Mouse (Mus musculus) embryonic facial prominence, embryonic 15.5 days (tissue): ENCODE data around the gene Hbb-y. TPM values are rescaled to one million over a fixed set of nuclear protein-coding genes. Genes with fewer than 3 reads are reported as not detected.
"Not testable (repeated sequence)": the region's sequence is repeated elsewhere in the genome, so short reads cannot be mapped to it uniquely, and the experiment has no call there.

Experiments
- ATAC-seq: fragments of 200-750 bp; cut with Nextera tagmentation; 2 replicates; pipeline ENCODE4 v1.8.0; 2017; ENCODE audit warnings: low read depth, moderate TSS enrichment; ENCODE audit not compliant: insufficient number of reproducible peaks, low FRiP score, low TSS enrichment
- H3K27ac ChIP-seq: fragments of 300-500 bp; sonication (generic); replicated peaks from 2 replicates; pipeline ENCODE4 v1.5.1; 2015; ENCODE audit warnings: mild to moderate bottlenecking, inconsistent platforms
- H3K27me3 ChIP-seq: fragments of 300-500 bp; sonication (generic); 2 replicates; pipeline ENCODE4 v1.6.1; 2015; ENCODE audit warnings: inconsistent platforms
- H3K36me3 ChIP-seq: fragments of 300-500 bp; sonication (generic); 2 replicates; pipeline ENCODE4 v1.6.1; 2015; ENCODE audit warnings: mild to moderate bottlenecking, inconsistent platforms
- H3K4me1 ChIP-seq: fragments of 300-500 bp; sonication (generic); 2 replicates; pipeline ENCODE4 v1.6.1; 2015; ENCODE audit warnings: inconsistent platforms
- H3K4me2 ChIP-seq: fragments of 300-500 bp; sonication (generic); replicated peaks from 2 replicates; pipeline ENCODE4 v1.6.1; 2015; ENCODE audit warnings: mild to moderate bottlenecking, inconsistent platforms
- H3K4me3 ChIP-seq: fragments of 300-500 bp; sonication (generic); replicated peaks from 2 replicates; pipeline ENCODE4 v1.5.1; 2015; ENCODE audit warnings: mild to moderate bottlenecking, inconsistent platforms
- H3K9ac ChIP-seq: fragments of 300-500 bp; sonication (generic); 2 replicates; pipeline ENCODE4 v1.6.1; 2015; ENCODE audit warnings: inconsistent platforms
- H3K9me3 ChIP-seq: fragments of 300-500 bp; sonication (generic); replicated peaks from 2 replicates; pipeline ENCODE4 v1.6.1; 2016; ENCODE audit warnings: inconsistent platforms
- WGBS: fragments of 180-500 bp; shearing (Covaris S2); methylation state at CpG from one replicate; pipeline ENCODE4 v1.1.7; 2015; 5-methylcytosine and 5-hydroxymethylcytosine counted together
- polyA plus RNA-seq: library from polyadenylated mRNA; unstranded; fragments of >200 nt; fragmentation: Nextera tagmentation; extraction: Ambion mirVana; gene quantifications from 2 replicates; pipeline ENCODE4 v1.2.1, GENCODE M21; 2015

The Hbb-y gene
- polyA plus RNA-seq, 1 experiment from 2014 or later = 441 TPM

DNA sequence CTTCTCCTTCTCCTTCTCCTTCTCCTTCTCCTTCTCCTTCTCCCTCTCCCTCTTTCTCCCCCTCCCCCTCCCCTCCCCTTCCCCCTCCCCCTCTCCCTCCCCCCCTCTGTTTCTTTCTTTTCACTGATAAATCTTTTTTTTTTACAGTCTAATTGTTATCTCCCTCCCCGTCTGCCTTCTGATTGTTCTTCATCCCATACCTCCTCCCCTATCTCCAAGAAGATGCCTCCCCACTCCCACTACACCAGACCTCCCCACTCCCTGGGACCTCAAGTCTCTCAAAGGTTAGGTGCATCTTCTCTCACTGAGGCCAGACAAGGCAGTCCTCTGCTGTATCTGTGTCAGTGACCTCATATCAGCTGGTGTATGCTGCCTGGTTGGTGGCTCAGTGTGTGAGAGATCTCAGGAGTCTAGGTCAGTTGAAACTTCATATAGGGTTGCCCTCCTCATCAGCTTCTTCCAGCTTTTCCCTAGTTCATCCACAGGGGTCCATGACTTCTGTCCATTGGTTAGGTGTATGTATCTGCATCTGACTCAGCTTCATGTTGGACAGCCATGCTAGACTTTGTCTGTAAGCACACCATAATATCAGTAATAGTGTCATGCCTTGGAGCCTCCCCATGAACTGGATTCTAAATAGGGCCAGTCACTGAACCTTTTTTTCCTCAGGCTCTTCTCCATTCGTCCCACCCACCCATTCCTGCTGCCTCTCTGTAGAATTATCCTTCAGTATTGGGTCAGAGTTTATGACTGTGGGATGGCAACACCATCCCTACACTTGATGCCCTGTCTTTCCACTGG lies 8.3 kb downstream of the Hbb-y start:
- Histone ChIP-seq H3K27me3 (no peaks in the 10 kb centered on the region), H3K9me3 (no peaks in the 10 kb centered on the region), H3K36me3 (no peaks in the 10 kb centered on the region), H3K4me1 (no peaks in the 10 kb centered on the region), H3K4me2 (no peak overlapping the region), H3K27ac (no peak overlapping the region), H3K4me3 (no peak overlapping the region), H3K9ac (no peak overlapping the region)
- ATAC-seq = no peak
- WGBS = 45% methylated on average over 2 of the region's 2 CpGs

GRCm38 (mm10) chr7:103843034-103843433 lies 10.0 kb downstream of the Hbb-y start, which contains the start of gene Hbb-bh1:
TSS of gene Hbb-bh1 (minus strand) at chr7:103843164.
- WGBS = 75% methylated on average over 2 of the region's 2 CpGs
- no peaks in the 10 kb centered on the region for H3K36me3 ChIP-seq
- no peak within 1 kb of the TSS for H3K4me3 ChIP-seq
- H3K9ac ChIP-seq = no peak within 1 kb of the TSS
- ATAC-seq = no peak
- no peak within 1 kb of the TSS for H3K27ac ChIP-seq
- no peak within 1 kb of the TSS for H3K4me2 ChIP-seq
- H3K4me1 ChIP-seq = no peaks in the 10 kb centered on the region
- H3K27me3 ChIP-seq = no peaks in the 10 kb centered on the region
- H3K9me3 ChIP-seq = no peaks in the 10 kb centered on the region

GRCm38 (mm10) chr7:103840268-103840667 lies 12.7 kb downstream of the Hbb-y start, which contains the start of gene Hbb-bh2:
TSS of gene Hbb-bh2 (minus strand) at chr7:103840520.
- WGBS = 65% methylated on average over 3 of the region's 3 CpGs
- H3K4me3 ChIP-seq = no peak within 1 kb of the TSS
- no peaks in the 10 kb centered on the region for H3K9me3 ChIP-seq
- H3K4me2 ChIP-seq = no peak within 1 kb of the TSS
- H3K27ac ChIP-seq = no peak within 1 kb of the TSS
- no peak for ATAC-seq
- H3K27me3 ChIP-seq = no peaks in the 10 kb centered on the region
- H3K36me3 ChIP-seq = no peaks in the 10 kb centered on the region
- H3K4me1 ChIP-seq = no peaks in the 10 kb centered on the region
- H3K9ac ChIP-seq = no peak within 1 kb of the TSS

DNA sequence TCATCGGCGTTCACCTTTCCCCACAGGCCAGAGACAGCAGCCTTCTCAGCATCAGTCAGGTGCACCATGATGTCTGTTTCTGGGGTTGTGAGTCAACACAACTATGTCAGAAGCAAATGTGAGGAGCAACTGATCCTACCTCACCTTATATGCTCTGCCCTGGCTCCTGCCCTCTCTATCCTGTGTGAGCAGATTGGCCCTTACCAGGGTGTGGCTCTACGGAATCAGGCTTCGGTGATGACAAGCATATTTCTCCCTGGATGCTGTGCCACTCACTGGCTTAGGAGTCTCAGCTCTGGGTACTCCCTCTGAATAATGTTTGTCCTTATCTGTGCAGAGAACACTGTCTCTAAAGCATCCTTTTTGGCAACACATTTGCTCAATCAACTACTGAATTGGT lies 25.2 kb downstream of the Hbb-y start, which contains the start of gene Hbb-bs:
Hbb-bs (minus strand) TSS at position 289 of the 400 bp plus-strand sequence.
- H3K36me3 ChIP-seq = no peaks in the 10 kb centered on the region
- H3K9ac ChIP-seq = no peak within 1 kb of the TSS
- no peaks in the 10 kb centered on the region for H3K4me1 ChIP-seq
- no peak for ATAC-seq
- H3K27me3 ChIP-seq = no peaks in the 10 kb centered on the region
- 90% methylated on average over 4 of the region's 4 CpGs for WGBS
- no peak within 1 kb of the TSS for H3K4me2 ChIP-seq
- no peaks in the 10 kb centered on the region for H3K9me3 ChIP-seq
- H3K4me3 ChIP-seq = no peak within 1 kb of the TSS
- H3K27ac ChIP-seq = no peak within 1 kb of the TSS

DNA sequence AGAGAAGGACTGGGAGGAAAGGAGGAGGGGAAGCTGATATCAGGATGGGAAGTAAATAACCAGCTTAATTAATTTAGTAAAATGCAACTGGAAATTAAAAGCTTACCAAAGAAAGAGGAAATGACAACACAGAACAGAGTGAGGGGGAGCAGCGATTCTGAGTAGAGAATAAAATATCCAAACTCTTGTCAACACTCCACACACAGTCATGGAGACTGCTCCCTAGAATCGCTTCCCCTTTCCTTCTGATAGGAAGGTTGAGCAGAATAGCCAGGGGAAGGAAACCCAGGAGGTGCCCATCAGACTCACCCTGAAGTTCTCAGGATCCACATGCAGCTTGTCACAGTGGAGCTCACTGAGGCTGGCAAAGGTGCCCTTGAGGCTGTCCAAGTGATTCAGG lies 25.9 kb downstream of the Hbb-y start:
- H3K4me1 ChIP-seq, H3K4me3 ChIP-seq, ATAC-seq, H3K27ac ChIP-seq, H3K9me3 ChIP-seq, H3K36me3 ChIP-seq, H3K4me2 ChIP-seq, H3K27me3 ChIP-seq, H3K9ac ChIP-seq: not testable (repeated sequence)
- no CpG with 5 or more reads among the region's 2 CpGs for WGBS

DNA sequence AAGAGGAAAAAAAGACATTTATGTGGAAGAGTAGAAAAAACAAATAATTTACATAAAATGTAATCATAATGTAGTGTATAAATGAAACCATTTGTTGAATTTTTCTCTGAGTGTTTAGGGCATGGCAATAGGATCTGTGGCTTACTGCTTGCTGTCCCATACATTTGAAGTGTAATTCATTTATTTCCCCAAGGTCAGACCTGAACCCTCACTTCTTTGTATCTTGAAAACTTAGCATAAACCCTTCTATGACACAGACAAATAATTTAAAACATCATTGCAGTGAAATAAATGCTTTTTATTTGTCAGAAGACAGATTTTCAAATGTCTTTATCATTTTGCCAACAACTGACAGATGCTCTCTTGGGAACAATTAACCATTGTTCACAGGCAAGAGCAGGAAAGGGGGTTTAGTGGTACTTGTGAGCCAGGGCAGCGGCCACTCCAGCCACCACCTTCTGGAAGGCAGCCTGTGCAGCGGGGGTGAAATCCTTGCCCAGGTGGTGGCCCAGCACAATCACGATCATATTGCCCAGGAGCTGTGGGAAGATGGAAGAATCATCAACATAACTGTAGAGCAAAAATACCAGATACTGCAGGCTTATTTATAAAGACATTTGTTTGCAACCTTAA lies 26.6 kb downstream of the Hbb-y start:
- no peaks in the 10 kb centered on the region for H3K4me1 ChIP-seq
- H3K4me2 ChIP-seq = no peak overlapping the region
- H3K4me3 ChIP-seq = no peak overlapping the region
- 53% methylated on average over 3 of the region's 3 CpGs for WGBS
- H3K9me3 ChIP-seq = no peaks in the 10 kb centered on the region
- H3K36me3 ChIP-seq = no peaks in the 10 kb centered on the region
- H3K27me3 ChIP-seq = no peaks in the 10 kb centered on the region
- H3K9ac ChIP-seq = no peak overlapping the region
- no peak overlapping the region for H3K27ac ChIP-seq
- ATAC-seq = no peak

DNA sequence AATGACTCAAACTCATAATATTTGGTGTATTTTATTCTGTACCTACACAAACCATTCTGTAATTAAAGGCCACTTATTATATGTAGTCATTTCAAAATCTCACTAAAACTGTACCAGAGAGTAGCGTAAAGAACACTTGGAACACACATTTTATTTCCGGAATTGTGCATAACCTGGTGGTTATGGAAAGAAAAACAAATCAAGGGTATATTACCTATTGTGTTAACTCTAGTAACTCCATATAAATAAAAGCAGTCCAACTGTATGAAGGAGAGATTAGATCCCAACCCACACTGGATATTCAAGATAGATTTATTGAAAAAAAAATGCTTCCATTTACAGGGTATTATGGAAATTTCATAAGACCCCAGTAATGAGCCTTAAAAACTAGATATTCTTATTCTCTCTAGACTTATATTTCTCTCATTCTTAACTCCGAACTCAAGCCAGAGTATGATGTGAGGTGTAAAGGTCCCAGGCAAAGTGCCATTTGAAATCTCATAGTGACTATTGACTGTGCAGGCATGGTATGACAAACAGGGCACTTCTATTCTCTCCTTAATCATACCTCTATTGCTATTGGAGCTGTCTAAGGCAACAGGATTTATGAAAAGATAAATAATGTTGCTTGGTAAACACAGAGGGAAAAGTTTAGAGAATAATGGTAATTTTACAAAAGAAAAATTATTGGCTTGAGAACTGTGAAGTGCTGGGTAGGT lies 27.3 kb downstream of the Hbb-y start:
- H3K36me3 ChIP-seq = no peaks in the 10 kb centered on the region
- ATAC-seq = no peak
- no peak overlapping the region for H3K4me2 ChIP-seq
- H3K9me3 ChIP-seq = no peaks in the 10 kb centered on the region
- no peak overlapping the region for H3K9ac ChIP-seq
- no peaks in the 10 kb centered on the region for H3K27me3 ChIP-seq
- no peak overlapping the region for H3K4me3 ChIP-seq
- no peaks in the 10 kb centered on the region for H3K4me1 ChIP-seq
- no peak overlapping the region for H3K27ac ChIP-seq
- 88% methylated on average over 3 of the region's 3 CpGs for WGBS

DNA sequence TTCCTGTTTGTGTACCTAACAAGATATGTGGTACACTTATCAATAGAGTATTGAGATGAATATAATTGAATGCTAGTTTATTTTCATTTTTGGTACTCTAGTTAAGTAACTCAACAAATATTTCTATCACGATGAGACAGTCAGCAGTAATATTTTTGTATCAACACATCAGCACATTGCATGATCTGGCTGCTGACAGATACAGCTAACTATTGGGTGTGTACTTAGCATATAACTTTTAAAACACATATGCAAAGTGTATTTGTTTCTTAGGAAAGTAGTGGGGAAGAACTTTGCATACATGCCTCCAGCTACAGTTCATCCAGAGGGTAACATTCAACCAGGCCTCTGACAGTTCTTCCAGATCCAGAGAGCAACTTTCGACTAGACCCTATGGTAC lies 28.4 kb downstream of the Hbb-y start:
- H3K4me2 ChIP-seq = no peak overlapping the region
- H3K27ac ChIP-seq = no peak overlapping the region
- no peak overlapping the region for H3K9ac ChIP-seq
- no peaks in the 10 kb centered on the region for H3K36me3 ChIP-seq
- no peaks in the 10 kb centered on the region for H3K27me3 ChIP-seq
- H3K4me3 ChIP-seq = no peak overlapping the region
- no peaks in the 10 kb centered on the region for H3K4me1 ChIP-seq
- WGBS = 77% methylated on average over 2 of the region's 2 CpGs
- no peak for ATAC-seq
- no peaks in the 10 kb centered on the region for H3K9me3 ChIP-seq

DNA sequence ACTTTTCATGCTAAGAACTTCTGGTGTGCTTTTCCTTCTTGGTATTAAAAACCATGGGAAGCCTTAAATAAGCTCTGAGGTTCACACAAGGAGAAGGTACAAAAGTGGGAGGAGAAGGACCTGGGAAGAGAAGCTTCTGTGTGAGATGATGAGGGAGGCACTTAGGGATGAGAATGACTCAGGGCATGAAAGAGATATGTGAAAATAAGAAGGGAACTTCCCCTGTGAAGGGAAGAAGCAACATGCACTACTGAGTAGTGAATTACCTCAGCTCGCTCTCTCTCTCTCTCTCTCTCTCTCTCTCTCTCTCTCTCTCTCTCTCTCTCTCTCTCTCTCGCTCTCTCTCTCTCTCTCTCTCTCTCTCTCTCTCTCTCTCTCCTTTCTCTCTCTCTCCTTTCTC lies 37.9 kb downstream of the Hbb-y start:
- H3K9ac ChIP-seq, H3K4me1 ChIP-seq, ATAC-seq, H3K4me3 ChIP-seq, H3K36me3 ChIP-seq, H3K4me2 ChIP-seq, H3K27ac ChIP-seq, H3K9me3 ChIP-seq, H3K27me3 ChIP-seq: not testable (repeated sequence)
- 100% methylated on average over 1 of the region's 2 CpGs for WGBS

- H3K4me2 ChIP-seq = no peak within 1 kb of the TSS
- no peak for ATAC-seq
- 89% methylated on average over 3 of the region's 3 CpGs for WGBS
These were observed 39.2 kb downstream of the Hbb-y start, which contains the start of gene Hbb-bt for GRCm38 (mm10) chr7:103813766-103814165. TSS of gene Hbb-bt (minus strand) at chr7:103813996.

DNA sequence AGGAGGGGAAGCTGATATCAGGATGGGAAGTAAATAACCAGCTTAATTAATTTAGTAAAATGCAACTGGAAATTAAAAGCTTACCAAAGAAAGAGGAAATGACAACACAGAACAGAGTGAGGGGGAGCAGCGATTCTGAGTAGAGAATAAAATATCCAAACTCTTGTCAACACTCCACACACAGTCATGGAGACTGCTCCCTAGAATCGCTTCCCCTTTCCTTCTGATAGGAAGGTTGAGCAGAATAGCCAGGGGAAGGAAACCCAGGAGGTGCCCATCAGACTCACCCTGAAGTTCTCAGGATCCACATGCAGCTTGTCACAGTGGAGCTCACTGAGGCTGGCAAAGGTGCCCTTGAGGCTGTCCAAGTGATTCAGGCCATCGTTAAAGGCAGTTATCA lies 39.9 kb downstream of the Hbb-y start:
- WGBS = no CpG with 5 or more reads among the region's 3 CpGs
- not testable (repeated sequence) for ATAC-seq

More at GRCm38 (mm10) chr7:103813766-103814165, 39.2 kb downstream of the Hbb-y start, which contains the start of gene Hbb-bt:
- no peaks in the 10 kb centered on the region for H3K27me3 ChIP-seq
- H3K9me3 ChIP-seq = no peaks in the 10 kb centered on the region
- H3K9ac ChIP-seq = no peak within 1 kb of the TSS
- H3K4me1 ChIP-seq = no peaks in the 10 kb centered on the region
- no peaks in the 10 kb centered on the region for H3K36me3 ChIP-seq
- H3K4me3 ChIP-seq = no peak within 1 kb of the TSS
- H3K27ac ChIP-seq = no peak within 1 kb of the TSS

More for the DNA sequence above, 39.9 kb downstream of the Hbb-y start:
- H3K4me2 ChIP-seq, H3K4me1 ChIP-seq, H3K9me3 ChIP-seq, H3K9ac ChIP-seq, H3K27ac ChIP-seq, H3K36me3 ChIP-seq, H3K27me3 ChIP-seq, H3K4me3 ChIP-seq: not testable (repeated sequence)
